8 mouse cellular contexts compared by ENCODE assay signal in genomic region chr1:74000191-74000651, GRCm38 (mm10).
DNase-seq lines count a peak whose midpoint lies in the region; ATAC-seq and TF ChIP-seq lines count a peak whose summit lies in the region.

No protein-coding gene starts in this region.

- H3K4me2 ChIP-seq in forebrain, embryonic 11.5 days (ENCODE audit: low read depth, low read length, severe bottlenecking) = no peak overlapping the region
- H3K4me2 ChIP-seq in forebrain, postnatal 0 days (ENCODE audit: low read depth) = no peak overlapping the region
- no peak overlapping the region for H3K4me2 ChIP-seq in embryonic facial prominence, embryonic 13.5 days
- H3K4me2 ChIP-seq in intestine, embryonic 16.5 days (ENCODE audit: low read depth, low read length) = no peak overlapping the region
- peak overlapping the region; percentile 69 for H3K4me2 ChIP-seq in liver, postnatal 0 days (ENCODE audit: low read depth, low read length)

- H3K9me3 ChIP-seq in forebrain, embryonic 11.5 days (ENCODE audit: control insufficient read depth, low read length) = no peaks in the 10 kb centered on the region
- no peaks in the 10 kb centered on the region for H3K9me3 ChIP-seq in forebrain, postnatal 0 days (ENCODE audit: low read length)
- H3K9me3 ChIP-seq in embryonic facial prominence, embryonic 13.5 days = no peaks in the 10 kb centered on the region
- H3K9me3 ChIP-seq in intestine, embryonic 16.5 days (ENCODE audit: control insufficient read depth, low read length) = no peaks in the 10 kb centered on the region
- no peaks in the 10 kb centered on the region for H3K9me3 ChIP-seq in liver, postnatal 0 days (ENCODE audit: low read length)

- no peak for TF ChIP-seq EP300 in liver, postnatal 0 days (IDR thresholded peaks at IDR 0.05; ENCODE audit: low read depth)

- no peak for TF ChIP-seq CTCF in forebrain, postnatal 0 days (IDR thresholded peaks at IDR 0.05; ENCODE audit: low read depth)
- TF ChIP-seq CTCF in liver, postnatal 0 days (IDR thresholded peaks at IDR 0.05; ENCODE audit: low read depth) = no peak

- peak; percentile 60 for DNase-seq in forebrain, embryonic 11.5 days (ENCODE audit: low spot score)
- no peak for DNase-seq in forebrain, postnatal 0 days
- DNase-seq in liver, postnatal 0 days = peak; percentile 42
- no peak for DNase-seq in right cerebral cortex, postnatal 25 days
- DNase-seq in urinary bladder, adult 18-20 months (ENCODE audit: low spot score in 2 of 2) = no peak
- DNase-seq in gastrocnemius, adult 8-10 months (ENCODE audit: low spot score in 2 of 2) = no peak

- peak overlapping the region; percentile 41; the same call in 1 of the 2 replicates for H3K27ac ChIP-seq in forebrain, embryonic 11.5 days (ENCODE audit: low read depth, low read length)
- H3K27ac ChIP-seq in forebrain, postnatal 0 days (ENCODE audit: low read depth, low read length) = no peak overlapping the region
- peak overlapping the region; percentile 79 for H3K27ac ChIP-seq in embryonic facial prominence, embryonic 13.5 days
- H3K27ac ChIP-seq in intestine, embryonic 16.5 days (ENCODE audit: low read length) = peak overlapping the region; percentile 63
- H3K27ac ChIP-seq in liver, postnatal 0 days (ENCODE audit: low read depth) = peak overlapping the region; percentile 79

- H3K27me3 ChIP-seq in forebrain, embryonic 11.5 days (ENCODE audit: control insufficient read depth, insufficient read depth, low read length) = no peaks in the 10 kb centered on the region
- H3K27me3 ChIP-seq in forebrain, postnatal 0 days (ENCODE audit: insufficient read depth, low read length) = no peaks in the 10 kb centered on the region
- H3K27me3 ChIP-seq in embryonic facial prominence, embryonic 13.5 days = no peaks in the 10 kb centered on the region
- no peaks in the 10 kb centered on the region for H3K27me3 ChIP-seq in intestine, embryonic 16.5 days (replicated peaks; ENCODE audit: control insufficient read depth, insufficient read depth, low read length)
- H3K27me3 ChIP-seq in liver, postnatal 0 days (ENCODE audit: insufficient read depth, low read length) = no peaks in the 10 kb centered on the region

- no peaks in the 10 kb centered on the region for H3K36me3 ChIP-seq in forebrain, embryonic 11.5 days (ENCODE audit: control insufficient read depth, insufficient read depth, low read length)
- no peaks in the 10 kb centered on the region for H3K36me3 ChIP-seq in forebrain, postnatal 0 days (ENCODE audit: insufficient read depth)
- peaks cover 32% of the 10 kb centered on the region for H3K36me3 ChIP-seq in embryonic facial prominence, embryonic 13.5 days
- no peaks in the 10 kb centered on the region for H3K36me3 ChIP-seq in intestine, embryonic 16.5 days (ENCODE audit: control insufficient read depth, insufficient read depth, low read length)
- peaks cover 30% of the 10 kb centered on the region for H3K36me3 ChIP-seq in liver, postnatal 0 days (replicated peaks; ENCODE audit: insufficient read depth, low read length)

- H3K4me3 ChIP-seq in forebrain, embryonic 11.5 days (ENCODE audit: low read depth, low read length) = no peak overlapping the region
- H3K4me3 ChIP-seq in forebrain, postnatal 0 days (ENCODE audit: low read depth, low read length) = no peak overlapping the region
- H3K4me3 ChIP-seq in embryonic facial prominence, embryonic 13.5 days = no peak overlapping the region
- no peak overlapping the region for H3K4me3 ChIP-seq in intestine, embryonic 16.5 days (ENCODE audit: low read length)
- H3K4me3 ChIP-seq in liver, postnatal 0 days (ENCODE audit: low read depth, low read length) = peak overlapping the region; percentile 42

- H3K9ac ChIP-seq in forebrain, embryonic 11.5 days (ENCODE audit: low read length) = no peak overlapping the region
- no peak overlapping the region for H3K9ac ChIP-seq in forebrain, postnatal 0 days
- H3K9ac ChIP-seq in embryonic facial prominence, embryonic 13.5 days = 0 out of 2 replicates have a peak overlapping the region, but pooled peaks have one; percentile 52
- H3K9ac ChIP-seq in intestine, embryonic 16.5 days (ENCODE audit: low read depth, low read length) = no peak overlapping the region
- H3K9ac ChIP-seq in liver, postnatal 0 days (replicated peaks) = peak overlapping the region; percentile 61

- H3K4me1 ChIP-seq in forebrain, embryonic 11.5 days (replicated peaks; ENCODE audit: control insufficient read depth, insufficient read depth, low read length) = peaks cover 7% of the 10 kb centered on the region
- H3K4me1 ChIP-seq in forebrain, postnatal 0 days (ENCODE audit: insufficient read depth) = no peaks in the 10 kb centered on the region
- H3K4me1 ChIP-seq in embryonic facial prominence, embryonic 13.5 days = peaks cover 50% of the 10 kb centered on the region
- H3K4me1 ChIP-seq in intestine, embryonic 16.5 days (ENCODE audit: control insufficient read depth, insufficient read depth, low read length) = peaks cover 34% of the 10 kb centered on the region
- peaks cover 67% of the 10 kb centered on the region for H3K4me1 ChIP-seq in liver, postnatal 0 days (ENCODE audit: insufficient read depth)

- ATAC-seq in forebrain, embryonic 11.5 days (replicated peaks; ENCODE audit: low FRiP score) = 0 out of 2 replicates have a peak, but pooled peaks have one; percentile 33
- ATAC-seq in forebrain, postnatal 0 days = no peak
- ATAC-seq in embryonic facial prominence, embryonic 13.5 days (ENCODE audit: insufficient number of reproducible peaks, insufficient read depth, low FRiP score, low TSS enrichment, low read depth) = no peak; the same call in 1 of the 2 replicates
- ATAC-seq in intestine, embryonic 16.5 days = no peak; the same call in 1 of the 2 replicates
- 0 out of 2 replicates have a peak, but pooled peaks have one; percentile 14 for ATAC-seq in liver, postnatal 0 days

- WGBS in forebrain, embryonic 11.5 days = 1% methylated on average over 5 of the region's 5 CpGs
- 16% methylated on average over 5 of the region's 5 CpGs for WGBS in forebrain, postnatal 0 days
- 9% methylated on average over 5 of the region's 5 CpGs for WGBS in embryonic facial prominence, embryonic 13.5 days
- 22% methylated on average over 5 of the region's 5 CpGs for WGBS in intestine, embryonic 16.5 days
- 34% methylated on average over 5 of the region's 5 CpGs for WGBS in liver, postnatal 0 days (ENCODE audit: insufficient replicate concordance)

Comparison
In these comparisons a context has a peak if more than half of its experiments do, and no peak if none do; other contexts are left out.
1. ATAC-seq: peak in forebrain, embryonic 11.5 days (single experiment) and liver, postnatal 0 days (single experiment); none in forebrain, postnatal 0 days (single experiment), embryonic facial prominence, embryonic 13.5 days (single experiment) and intestine, embryonic 16.5 days (single experiment).
2. DNase-seq: peak in forebrain, embryonic 11.5 days (single experiment) and liver, postnatal 0 days (single experiment); none in forebrain, postnatal 0 days (single experiment), right cerebral cortex, postnatal 25 days (single experiment), urinary bladder, adult 18-20 months (0 of 2) and gastrocnemius, adult 8-10 months (0 of 2).
3. H3K9ac ChIP-seq: peak in embryonic facial prominence, embryonic 13.5 days (single experiment) and liver, postnatal 0 days (single experiment); none in forebrain, embryonic 11.5 days (single experiment), forebrain, postnatal 0 days (single experiment) and intestine, embryonic 16.5 days (single experiment).